Mouse (Mus musculus) embryo, embryonic 11.5 days (tissue): ENCODE data around the gene Arhgef18.

Experiments used
- DNase-seq: peaks from one replicate; pipeline ENCODE4 v3.0.0-alpha.2; 2012; ENCODE audit warnings: low read depth, low spot score

Gene Arhgef18

DNA sequence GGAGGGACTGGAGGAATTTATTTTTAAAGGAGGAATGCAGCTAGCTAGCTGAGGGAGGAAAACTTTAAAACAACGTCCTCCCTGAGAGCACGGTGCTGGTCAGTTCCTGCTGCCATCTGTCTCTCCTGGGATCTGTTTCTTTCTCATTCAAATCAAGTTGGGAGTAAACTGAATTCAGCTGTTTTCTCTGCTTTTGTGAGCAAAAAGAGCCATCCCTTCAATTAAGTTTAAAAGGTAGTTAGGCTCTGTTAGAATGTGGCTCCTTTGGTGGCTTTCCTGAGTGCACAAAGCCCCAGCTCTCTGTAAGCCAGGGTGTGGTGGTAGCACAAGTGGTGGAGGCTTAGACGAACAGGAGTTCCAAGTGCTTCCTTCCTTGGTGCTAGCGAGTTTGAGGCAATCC, 2.4 kb downstream of the Arhgef18 start:
- no peak for DNase-seq

- no peak for DNase-seq
Observed at GRCm38 (mm10) chr8:3397597-3397996, 4.8 kb downstream of the Arhgef18 start.

DNA sequence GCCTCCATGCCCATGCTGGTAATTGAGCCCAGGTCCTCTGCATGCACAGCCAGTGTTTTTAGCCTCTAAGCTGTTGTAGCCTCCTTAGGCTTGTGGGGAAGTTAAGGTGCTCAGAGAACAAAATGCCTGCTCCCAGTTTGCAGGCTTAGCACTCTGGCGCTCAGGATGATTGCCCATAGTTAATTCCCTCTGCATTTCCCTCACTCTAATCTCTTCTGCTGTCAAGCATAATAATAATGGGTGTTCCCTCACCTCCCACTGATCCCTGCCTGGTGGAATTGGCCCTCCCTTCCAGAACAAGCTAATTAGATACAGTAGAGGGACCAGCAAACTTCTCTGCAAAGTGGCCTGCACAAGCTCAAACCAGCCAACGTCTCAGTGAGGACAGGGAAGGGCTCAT, 7.7 kb downstream of the Arhgef18 start:
- DNase-seq: no peak

DNA sequence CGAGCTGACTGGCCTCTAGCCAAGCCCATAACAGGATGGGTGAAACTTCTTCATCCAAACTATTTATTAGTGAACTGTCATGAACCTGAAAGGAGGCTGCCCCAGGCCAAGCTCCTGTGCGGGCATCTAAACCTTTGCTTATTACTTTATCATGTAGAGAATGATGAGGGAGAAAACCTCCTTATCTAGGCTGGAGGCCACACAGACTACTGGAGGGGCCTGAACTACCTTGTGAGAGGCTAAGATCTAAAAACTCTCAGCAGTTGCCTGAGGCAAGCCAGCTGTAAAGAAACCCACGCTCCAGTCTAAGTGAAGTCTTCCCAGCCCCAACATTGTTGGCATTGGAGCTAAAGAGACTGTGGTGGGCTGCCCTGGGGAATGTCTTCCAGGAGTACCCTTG, 14.6 kb downstream of the Arhgef18 start:
- no peak for DNase-seq

DNA sequence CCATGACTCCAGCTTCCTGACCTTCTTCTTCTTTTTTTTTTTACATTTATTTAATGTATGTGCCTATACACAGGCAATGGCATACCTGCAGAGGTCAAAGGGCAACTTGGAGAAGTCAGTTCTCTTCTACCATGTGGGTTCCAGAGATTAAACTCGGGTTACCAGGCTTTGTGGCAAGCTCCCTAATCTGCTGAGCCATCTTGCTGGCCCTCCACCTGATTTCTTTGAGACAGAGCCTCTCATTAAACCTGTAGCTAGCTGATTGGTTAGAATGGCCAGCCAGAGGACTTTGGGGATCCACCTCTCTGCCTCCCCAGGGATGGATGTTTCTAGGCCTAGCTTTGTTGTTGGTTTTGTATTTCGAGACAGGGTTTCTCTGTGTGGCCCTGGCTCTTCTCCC, 18.3 kb downstream of the Arhgef18 start:
- no peak for DNase-seq

DNA sequence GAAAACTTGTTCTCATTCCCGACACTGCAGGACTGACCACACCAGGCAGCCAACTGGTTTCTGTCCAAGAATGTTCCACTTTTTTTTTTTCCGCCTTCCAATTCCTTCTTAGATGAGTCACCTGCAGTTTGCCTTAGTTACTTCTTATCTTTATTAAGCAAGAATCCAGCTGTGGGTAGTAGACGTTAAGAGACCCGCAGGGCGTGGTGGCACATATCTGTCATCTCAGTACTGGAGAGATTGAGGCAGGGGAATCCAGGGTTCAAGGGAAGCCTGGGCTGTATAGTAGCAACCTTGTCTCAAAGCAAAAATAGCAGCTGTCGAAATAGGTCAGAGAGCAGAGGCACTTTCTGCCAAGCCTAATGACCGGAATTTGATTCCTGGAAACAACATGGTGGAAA, 19.1 kb downstream of the Arhgef18 start:
- no peak for DNase-seq

- DNase-seq: no peak
Observed at GRCm38 (mm10) chr8:3412816-3413215, 20.0 kb downstream of the Arhgef18 start.

GRCm38 (mm10) chr8:3414639-3415190, 21.9 kb downstream of the Arhgef18 start:
- DNase-seq: no peak

DNA sequence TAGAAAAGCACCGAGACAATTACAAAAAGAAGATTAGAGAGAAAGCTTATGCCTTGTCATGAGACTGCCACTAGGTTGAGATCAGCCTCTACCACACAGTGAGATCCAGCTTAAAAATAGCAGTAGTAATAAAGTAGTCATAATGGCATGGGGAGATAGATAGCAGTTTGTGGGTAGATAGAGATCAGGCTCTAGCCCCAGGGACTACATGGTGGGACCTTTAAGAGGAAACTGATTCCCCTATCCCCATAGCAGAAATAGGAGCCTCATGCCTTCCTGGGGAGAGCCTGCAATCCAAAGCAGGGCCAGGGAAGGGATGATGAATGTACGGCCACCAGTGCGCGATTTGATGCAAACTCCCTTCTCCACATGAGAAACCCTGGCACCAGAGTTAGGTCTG, 22.5 kb downstream of the Arhgef18 start:
- DNase-seq: no peak

DNA sequence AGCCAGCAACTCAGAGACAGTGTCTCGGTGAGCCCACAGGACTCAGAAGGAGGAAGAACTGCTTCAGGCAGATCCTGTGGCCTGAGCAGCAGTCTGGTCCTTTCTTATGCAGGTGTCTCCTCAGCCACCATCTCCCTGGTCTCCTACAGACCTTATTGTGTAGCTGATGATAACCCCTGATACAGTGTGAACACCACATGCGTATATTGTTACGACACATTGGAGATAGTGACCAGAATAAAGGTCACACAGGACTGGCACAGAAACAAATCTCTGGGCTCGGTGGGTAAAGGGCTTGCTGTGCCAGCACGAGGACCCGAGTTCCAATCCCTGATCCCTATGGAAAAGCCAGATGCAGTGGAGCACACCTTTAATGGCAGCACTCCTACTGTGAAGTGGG, 22.9 kb downstream of the Arhgef18 start:
- DNase-seq: no peak

DNA sequence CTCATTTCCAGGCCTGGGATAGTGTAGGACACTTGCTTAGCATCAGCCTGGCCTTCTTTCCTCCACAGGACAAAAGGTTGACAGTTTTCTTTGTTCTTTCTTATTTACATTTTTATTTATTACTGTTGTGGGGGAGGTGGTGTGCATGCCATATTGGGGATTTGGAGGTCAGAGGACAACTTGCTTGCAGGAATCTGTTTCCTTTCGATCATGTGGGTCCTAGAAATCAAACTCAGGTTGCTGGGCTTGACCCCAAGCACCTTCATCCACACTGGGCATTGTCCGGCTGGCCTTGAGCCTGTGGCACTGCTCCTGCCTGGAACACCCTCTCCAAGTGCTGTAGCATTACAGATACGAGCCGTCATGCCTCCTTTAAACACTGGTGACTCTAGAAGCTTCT, 24.0 kb downstream of the Arhgef18 start:
- no peak for DNase-seq

- no peak for DNase-seq
Observed at GRCm38 (mm10) chr8:3417455-3417854, 24.6 kb downstream of the Arhgef18 start.

DNA sequence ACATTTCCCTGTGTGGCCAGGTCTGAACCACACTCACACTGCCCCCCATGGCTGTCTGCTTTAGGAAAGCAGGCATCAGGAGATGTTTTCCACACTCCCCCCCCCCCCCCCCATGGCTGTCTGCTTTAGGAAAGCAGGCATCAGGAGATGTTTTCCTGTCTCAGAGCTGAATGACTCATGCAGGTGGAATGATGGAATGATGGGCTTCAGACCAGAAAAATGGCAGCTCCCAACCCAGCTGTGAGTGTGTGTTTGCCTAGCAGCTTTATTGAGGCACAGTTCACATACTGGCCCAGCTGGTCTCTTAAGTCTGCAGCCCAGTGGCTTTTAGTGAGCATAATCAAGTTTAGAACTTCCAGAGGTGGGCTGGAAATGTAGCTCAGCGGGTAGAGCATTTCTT, 25.3 kb downstream of the Arhgef18 start:
- no peak for DNase-seq

GRCm38 (mm10) chr8:3420105-3420706, 27.4 kb downstream of the Arhgef18 start:
- DNase-seq: no peak

DNA sequence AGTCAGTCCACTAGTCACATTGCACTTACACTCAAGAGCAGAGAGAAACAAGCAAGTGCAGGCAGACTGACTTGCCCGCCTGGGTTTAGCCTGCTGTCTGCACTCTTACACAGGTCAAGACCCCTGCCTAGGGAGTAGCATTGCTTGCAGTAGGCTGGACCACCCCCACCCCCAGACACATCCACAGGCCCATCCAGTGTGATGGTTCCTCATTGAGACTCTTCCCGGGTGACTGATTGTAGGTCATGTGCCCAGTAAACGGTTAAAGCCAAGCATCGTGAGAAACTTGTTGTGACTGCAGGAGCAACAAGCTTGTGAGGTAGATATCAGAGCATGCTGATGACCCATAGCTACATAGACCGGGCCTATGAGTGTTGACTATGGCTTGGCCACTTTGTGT, 28.7 kb downstream of the Arhgef18 start:
- DNase-seq: no peak

DNA sequence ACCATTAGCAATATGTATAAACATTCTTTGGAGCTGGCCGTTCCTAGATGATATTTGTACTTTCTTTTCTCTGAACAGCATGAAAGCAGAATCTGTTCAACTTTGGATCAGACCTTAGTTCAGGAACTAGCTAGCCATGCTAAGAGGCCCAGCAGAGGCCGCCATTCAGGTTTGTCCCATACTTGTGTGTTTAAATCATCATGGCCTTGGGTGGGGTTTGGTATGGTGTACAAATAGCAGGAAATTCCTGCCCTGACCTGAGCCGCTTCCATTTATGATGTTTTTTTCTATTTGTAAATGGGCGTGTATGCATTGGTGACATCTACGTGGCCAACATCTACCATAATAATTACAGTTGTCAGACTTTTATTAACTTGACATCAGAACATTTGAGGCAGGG, 32.4 kb downstream of the Arhgef18 start:
- no peak for DNase-seq

- DNase-seq: no peak
Observed at GRCm38 (mm10) chr8:3426211-3426610, 33.4 kb downstream of the Arhgef18 start.

DNA sequence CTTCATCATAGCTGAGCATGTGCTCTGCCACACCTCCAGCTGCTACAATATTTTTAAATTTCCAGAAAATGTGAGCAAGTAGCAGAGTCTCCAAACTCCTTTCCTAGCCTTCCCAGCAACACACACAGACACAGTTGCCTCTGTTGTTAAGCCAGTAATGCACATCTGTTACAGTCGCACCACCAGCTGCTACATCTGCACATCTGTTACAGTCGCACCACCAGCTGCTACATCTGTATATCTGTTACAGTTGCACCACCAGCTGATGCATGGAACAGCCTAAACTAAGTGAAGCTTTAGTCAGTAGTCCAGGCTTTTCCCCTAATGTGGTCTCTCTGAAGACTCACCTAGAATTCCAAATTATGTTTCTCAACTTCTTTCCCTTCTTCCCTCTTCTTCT, 35.6 kb downstream of the Arhgef18 start:
- DNase-seq: no peak

DNA sequence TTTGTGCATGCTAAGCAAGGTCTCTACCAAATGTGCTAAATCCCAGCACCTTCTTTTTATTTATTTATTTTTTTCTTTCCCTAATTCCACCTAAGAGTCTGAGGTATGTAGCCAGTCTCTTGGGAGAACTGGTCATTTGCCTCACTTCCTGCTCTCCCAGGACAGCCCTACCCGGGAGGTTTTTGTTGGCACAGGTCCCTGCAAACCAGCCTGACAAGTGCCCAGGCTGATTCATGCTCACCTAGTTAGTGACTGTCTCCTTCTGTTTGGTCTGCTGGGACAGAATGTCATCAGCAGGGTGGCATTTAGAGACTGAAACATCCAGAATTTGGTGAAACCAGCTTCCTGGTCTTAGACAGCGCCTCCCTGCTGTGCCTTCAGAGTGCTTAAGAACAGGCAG, 37.2 kb downstream of the Arhgef18 start:
- DNase-seq: no peak

GRCm38 (mm10) chr8:3431113-3431512, 38.3 kb downstream of the Arhgef18 start:
- no peak for DNase-seq

DNA sequence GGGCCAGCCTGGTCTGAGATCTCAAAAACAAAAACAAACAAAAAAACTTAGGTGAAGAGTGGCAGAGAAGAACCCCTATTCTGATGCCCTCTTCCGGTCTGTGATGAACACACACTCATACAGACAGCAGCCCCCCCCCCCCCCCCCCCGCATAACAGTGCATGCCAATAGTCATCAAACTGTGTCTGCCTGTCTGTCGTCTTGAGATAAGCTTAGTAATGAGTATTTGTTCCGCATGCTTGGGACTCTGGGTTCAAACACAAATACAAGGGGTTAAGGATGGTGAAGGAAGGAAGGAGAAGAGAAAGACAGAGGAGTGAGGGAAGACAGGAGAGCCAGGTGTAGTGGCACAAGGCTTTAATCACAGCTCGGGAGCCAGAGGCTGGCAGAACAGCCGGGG, 43.7 kb downstream of the Arhgef18 start:
- DNase-seq: no peak

DNA sequence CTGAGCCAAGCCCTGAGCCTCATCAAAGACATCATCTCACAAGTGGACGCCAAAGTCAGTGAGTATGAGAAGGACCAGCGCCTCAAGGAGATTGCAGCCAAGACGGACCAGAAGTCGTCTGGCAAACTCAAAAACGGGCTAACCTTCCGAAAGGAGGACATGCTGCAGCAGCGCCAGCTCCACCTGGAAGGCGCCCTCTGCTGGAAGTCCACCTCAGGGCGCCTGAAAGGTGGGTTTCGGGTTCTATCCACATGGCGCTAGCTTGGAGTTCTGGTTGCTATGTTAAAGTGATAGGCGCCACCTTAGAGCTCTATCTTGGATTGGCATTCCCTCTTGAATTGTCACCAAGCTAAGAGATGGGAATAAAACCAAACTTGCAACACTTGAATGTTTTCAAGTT, 46.7 kb downstream of the Arhgef18 start:
- DNase-seq: no peak

DNA sequence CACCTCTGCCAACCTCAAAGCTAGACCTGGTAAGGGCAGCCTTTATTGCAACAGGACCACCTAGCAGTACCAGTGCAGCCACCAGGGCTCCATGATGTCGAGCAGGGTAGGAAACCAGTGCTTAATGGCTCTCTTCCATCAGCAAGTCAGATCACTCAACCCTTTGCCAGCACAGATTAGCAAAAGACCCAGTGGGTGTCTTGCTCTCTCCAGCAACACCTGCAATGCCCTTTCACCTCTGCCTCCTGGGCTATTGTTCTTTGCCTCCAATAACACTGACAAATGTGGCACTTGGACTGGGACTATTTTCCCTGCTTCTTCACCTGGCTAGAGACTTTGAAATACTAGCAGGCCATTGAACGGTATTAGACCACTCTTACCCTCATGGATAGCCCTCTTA, 56.4 kb downstream of the Arhgef18 start:
- no peak for DNase-seq

DNA sequence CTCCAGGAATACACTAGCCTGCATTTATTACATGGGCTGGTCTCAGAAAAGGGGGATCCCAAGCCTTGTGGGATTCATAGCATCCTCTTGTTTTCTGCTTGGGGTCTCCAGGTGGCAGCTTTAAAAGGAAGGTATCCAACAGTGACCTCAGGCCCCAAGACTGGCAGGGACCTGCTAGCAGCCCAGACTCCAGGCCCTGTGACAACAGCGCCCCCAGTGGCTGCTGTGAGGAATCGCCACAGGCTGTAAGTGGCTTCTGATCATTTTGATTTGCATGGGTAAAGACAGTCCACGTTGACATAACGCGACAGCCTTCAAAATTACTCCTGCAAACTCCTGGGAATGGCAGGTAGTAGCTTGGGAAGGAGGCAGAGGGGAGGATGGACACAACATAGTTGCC, 57.9 kb downstream of the Arhgef18 start:
- peak; percentile 40 for DNase-seq
